Mouse (Mus musculus): ENCODE data around the gene Gsdma3.

DNA sequence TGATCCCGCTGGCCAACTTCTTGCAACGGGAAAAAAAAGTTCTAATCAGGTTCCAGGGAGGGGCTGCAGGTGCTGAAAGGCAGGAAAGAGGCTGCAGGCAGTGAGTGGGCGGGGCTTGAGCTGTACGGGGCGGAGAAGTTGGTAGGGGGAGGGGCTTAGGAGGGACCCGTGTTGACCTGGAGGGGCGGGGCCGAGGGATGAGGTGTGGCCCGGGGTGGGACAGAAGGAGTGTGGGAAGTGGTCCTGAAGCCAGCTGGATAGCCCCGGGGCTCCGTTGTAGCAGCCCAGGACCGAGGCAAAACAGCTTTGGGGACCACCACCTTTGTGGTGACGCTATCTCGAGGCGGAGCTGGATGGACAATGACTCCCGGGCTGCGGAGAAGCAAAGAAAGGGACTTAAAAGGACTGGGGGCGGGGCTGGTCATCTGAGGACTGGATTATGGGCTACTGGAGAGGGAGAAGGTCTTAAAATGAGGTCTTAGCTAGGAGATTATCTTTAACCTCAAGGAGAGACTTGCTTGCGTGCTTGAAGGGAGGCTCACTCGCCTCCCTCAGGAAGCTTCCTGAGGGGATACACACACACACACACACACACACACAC is 24.0 kb upstream of the Gsdma3 start:
- TF ChIP-seq CTCF (IDR thresholded peaks at IDR 0.05; ENCODE audit: control insufficient read depth, insufficient read depth, insufficient read length) (no peak), MYOG (IDR thresholded peaks at IDR 0.05; ENCODE audit: control insufficient read depth, extremely low read depth, insufficient read length) (no peak), MYOD1 (IDR thresholded peaks at IDR 0.05; ENCODE audit: control insufficient read depth, insufficient read length, low read depth) (no peak), MAX (IDR thresholded peaks at IDR 0.05) (no peak)
